Mouse (Mus musculus) ovary, adult 18-20 months (tissue): ENCODE measurements around the gene Serpinb6e.

Experiments
- DNase-seq: peaks from one replicate; pipeline ENCODE4 v3.0.0; 2022; ENCODE audit warnings: low spot score, mixed read lengths

Gene Serpinb6e

GRCm38 (mm10) chr13:33843308-33843707 lies at the start of gene Serpinb6e:
Gene Serpinb6e (minus strand): TSS chr13:33843408.
- no peak for DNase-seq

GRCm38 (mm10) chr13:33830751-33831150 lies 12.5 kb downstream of the Serpinb6e start:
- no peak for DNase-seq

GRCm38 (mm10) chr13:33823421-33823820 lies 19.8 kb downstream of the Serpinb6e start:
- no peak for DNase-seq

- no peak for DNase-seq
These were observed 21.6 kb downstream of the Serpinb6e start for GRCm38 (mm10) chr13:33821490-33822143.
